Mouse (Mus musculus): ENCODE measurements at regions not wholly inside any gene's neighbourhood (a gene's known extent, or its start where the extent isn't known, plus 50 kb on each side); places are given as distances from the start of the nearest gene placed in this dataset.

GRCm38 (mm10) chr9:25028305-25028704, 60.9 kb upstream of the Gm10181 start:
- ATAC-seq (ENCODE audit: insufficient read depth): no peak

GRCm38 (mm10) chr9:25031466-25031865, 57.8 kb upstream of the Gm10181 start:
- Histone ChIP-seq H3K9ac (no peak overlapping the region), H3K4me3 (replicated peaks) (no peak overlapping the region), H3K27me3 (no peaks in the 10 kb centered on the region), H3K36me3 (replicated peaks) (no peaks in the 10 kb centered on the region), H3K4me2 (no peak overlapping the region), H3K27ac (replicated peaks) (no peak overlapping the region), H3K9me3 (replicated peaks) (no peaks in the 10 kb centered on the region), H3K4me1 (replicated peaks) (no peaks in the 10 kb centered on the region)
- 67% methylated on average over 6 of the region's 6 CpGs for whole genome bisulfite sequencing (ENCODE audit: insufficient replicate concordance)
- no peak for ATAC-seq (ENCODE audit: insufficient read depth)

More at GRCm38 (mm10) chr9:25028305-25028704, 60.9 kb upstream of the Gm10181 start:
- Histone ChIP-seq H3K27ac (replicated peaks) (no peak overlapping the region), H3K4me3 (replicated peaks) (no peak overlapping the region), H3K4me1 (replicated peaks) (no peaks in the 10 kb centered on the region), H3K27me3 (no peaks in the 10 kb centered on the region), H3K36me3 (replicated peaks) (no peaks in the 10 kb centered on the region), H3K9ac (no peak overlapping the region), H3K4me2 (no peak overlapping the region), H3K9me3 (replicated peaks) (no peaks in the 10 kb centered on the region)
- 51% methylated on average over 6 of the region's 6 CpGs for WGBS (ENCODE audit: insufficient replicate concordance)
